Mouse (Mus musculus) forebrain, embryonic 14.5 days (tissue): ENCODE measurements at regions not wholly inside any gene's neighbourhood (a gene's known extent, or its start where the extent isn't known, plus 50 kb on each side); places are given as distances from the start of the nearest gene placed in this dataset.

ENCODE experiments used
- ATAC-seq: fragments of 200-750 bp; cut with Nextera tagmentation; 2 replicates; pipeline ENCODE4 v1.8.0; 2017; ENCODE audit warnings: mild to moderate bottlenecking, moderate library complexity
- DNase-seq: peaks from one replicate; pipeline ENCODE4 v3.0.0-alpha.2; 2015; ENCODE audit warnings: low spot score
- H3K27ac ChIP-seq: fragments of 300-500 bp; sonication (generic); 2 replicates; pipeline ENCODE4 v1.5.1; 2014; ENCODE audit warnings: low read depth, mild to moderate bottlenecking, control low read depth, low read length, moderate library complexity
- H3K27me3 ChIP-seq: fragments of 300-500 bp; sonication (generic); replicated peaks from 2 replicates; pipeline ENCODE4 v1.6.1; 2014; ENCODE audit warnings: low read length, control low read depth, mixed read lengths; ENCODE audit not compliant: control insufficient read depth, insufficient read depth
- H3K36me3 ChIP-seq: fragments of 300-500 bp; sonication (generic); 2 replicates; pipeline ENCODE4 v1.6.1; 2014; ENCODE audit warnings: low read length, control low read depth; ENCODE audit not compliant: control insufficient read depth, insufficient read depth
- H3K4me1 ChIP-seq: fragments of 300-500 bp; sonication (generic); 2 replicates; pipeline ENCODE4 v1.6.1; 2014; ENCODE audit warnings: antibody characterized with exemption, low read length, control low read depth; ENCODE audit not compliant: control insufficient read depth, insufficient read depth
- H3K4me2 ChIP-seq: fragments of 300-500 bp; sonication (generic); 2 replicates; pipeline ENCODE4 v1.6.1; 2014; ENCODE audit warnings: mild to moderate bottlenecking, control low read depth, low read length
- H3K4me3 ChIP-seq: fragments of 300-500 bp; sonication (generic); 2 replicates; pipeline ENCODE4 v1.5.1; 2014; ENCODE audit warnings: low read depth, low read length, control low read depth
- H3K9ac ChIP-seq: fragments of 300-500 bp; sonication (generic); 2 replicates; pipeline ENCODE4 v1.6.1; 2014; ENCODE audit warnings: mild to moderate bottlenecking, low read length, control low read depth, moderate library complexity
- H3K9me3 ChIP-seq: fragments of 300-500 bp; sonication (generic); replicated peaks from 2 replicates; pipeline ENCODE4 v1.6.1; 2016; ENCODE audit warnings: low read length, control low read depth, mixed read lengths; ENCODE audit not compliant: control insufficient read depth
- WGBS: fragments of 180-500 bp; shearing (Covaris S2); extraction: QIAGEN DNeasy Blood & Tissue Kit; methylation state at CpG from one replicate; pipeline ENCODE4 v1.1.7; 2014; 5-methylcytosine and 5-hydroxymethylcytosine counted together

- ATAC-seq (no peak), DNase-seq (peak; percentile 46)
- no peaks in the 10 kb centered on the region for H3K27me3 ChIP-seq
- H3K36me3 ChIP-seq: no peaks in the 10 kb centered on the region
- no peaks in the 10 kb centered on the region for H3K4me1 ChIP-seq
- 29% methylated on average over 2 of the region's 2 CpGs for WGBS
- H3K9me3 ChIP-seq: no peaks in the 10 kb centered on the region
- H3K9ac ChIP-seq: no peak overlapping the region
- no peak overlapping the region for H3K4me2 ChIP-seq
- no peak overlapping the region for H3K4me3 ChIP-seq
- H3K27ac ChIP-seq: no peak overlapping the region
Observed at GRCm38 (mm10) chr4:38657560-38657959, 792.5 kb upstream of the 1700009N14Rik start.
